Mouse (Mus musculus) testis, adult 2 months (tissue): ENCODE results near the gene Babam2.

Experiments
- CTCF ChIP-seq: fragments of 200-500 bp; IDR thresholded peaks from 2 replicates; pipeline ENCODE4 v1.5.1; 2012; ENCODE audit warnings: low read depth, mild to moderate bottlenecking, inconsistent platforms, low read length, moderate library complexity; ENCODE audit not compliant: control insufficient read depth, insufficient read depth, insufficient replicate concordance
- POLR2A ChIP-seq: fragments of 200-500 bp; IDR thresholded peaks from 2 replicates; pipeline ENCODE4 v1.6.1; 2012; ENCODE audit warnings: low read depth, mild to moderate bottlenecking, inconsistent platforms, low read length, moderate library complexity; ENCODE audit not compliant: control insufficient read depth

GRCm38 (mm10) chr5:32033621-32034020, 336.1 kb downstream of the Babam2 start:
- TF ChIP-seq POLR2A (no peak), CTCF (no peak)
